Mouse (Mus musculus) intestine, embryonic 14.5 days (tissue): ENCODE measurements around the gene Tmem200c. TPM values are rescaled to one million over a fixed set of nuclear protein-coding genes. Genes with fewer than 3 reads are reported as not detected.

Experiments
- ATAC-seq: fragments of 200-750 bp; cut with Nextera tagmentation; replicated peaks from 2 replicates; pipeline ENCODE4 v1.8.0; 2017; ENCODE audit warnings: low read depth, moderate number of reproducible peaks, moderate TSS enrichment, moderate library complexity; ENCODE audit not compliant: low FRiP score, low TSS enrichment
- DNase-seq: peaks from one replicate; pipeline ENCODE4 v3.0.0-alpha.2; 2018; ENCODE audit warnings: low spot score
- H3K27ac ChIP-seq: fragments of 300-500 bp; sonication (generic); 2 replicates; pipeline ENCODE4 v1.5.1; 2014; ENCODE audit warnings: low read depth, mild to moderate bottlenecking, control low read depth
- H3K27me3 ChIP-seq: fragments of 300-500 bp; sonication (generic); replicated peaks from 2 replicates; pipeline ENCODE4 v1.6.1; 2014; ENCODE audit warnings: low read length, control low read depth; ENCODE audit not compliant: control insufficient read depth, insufficient read depth
- H3K36me3 ChIP-seq: fragments of 300-500 bp; sonication (generic); 2 replicates; pipeline ENCODE4 v1.6.1; 2014; ENCODE audit warnings: low read length, control low read depth; ENCODE audit not compliant: control insufficient read depth, insufficient read depth
- H3K4me1 ChIP-seq: fragments of 300-500 bp; sonication (generic); replicated peaks from 2 replicates; pipeline ENCODE4 v1.6.1; 2014; ENCODE audit warnings: low read length, control low read depth, mixed read lengths; ENCODE audit not compliant: control insufficient read depth, insufficient read depth
- H3K4me2 ChIP-seq: fragments of 300-500 bp; sonication (generic); 2 replicates; pipeline ENCODE4 v1.6.1; 2014; ENCODE audit warnings: low read length
- H3K4me3 ChIP-seq: fragments of 300-500 bp; sonication (generic); 2 replicates; pipeline ENCODE4 v1.5.1; 2014; ENCODE audit warnings: low read depth, low read length, control low read depth, mixed read lengths
- H3K9ac ChIP-seq: fragments of 300-500 bp; sonication (generic); 2 replicates; pipeline ENCODE4 v1.6.1; 2014; ENCODE audit warnings: mild to moderate bottlenecking, low read length
- H3K9me3 ChIP-seq: fragments of 300-500 bp; sonication (generic); 2 replicates; pipeline ENCODE4 v1.6.1; 2016; ENCODE audit warnings: low read length, control low read depth; ENCODE audit not compliant: control insufficient read depth
- WGBS: fragments of 180-500 bp; shearing (Covaris S2); extraction: QIAGEN DNeasy Blood & Tissue Kit; methylation state at CpG from one replicate; pipeline ENCODE4 v1.1.7; 2014; 5-methylcytosine and 5-hydroxymethylcytosine counted together
- polyA plus RNA-seq: library from polyadenylated mRNA; unstranded; fragments of >200 nt; fragmentation: Nextera tagmentation; extraction: Ambion mirVana; gene quantifications from 2 replicates; pipeline ENCODE4 v1.2.1, GENCODE M21; 2014

Tmem200c gene
- polyA plus RNA-seq, 1 experiment from 2014 or later = 0.53 TPM

DNA sequence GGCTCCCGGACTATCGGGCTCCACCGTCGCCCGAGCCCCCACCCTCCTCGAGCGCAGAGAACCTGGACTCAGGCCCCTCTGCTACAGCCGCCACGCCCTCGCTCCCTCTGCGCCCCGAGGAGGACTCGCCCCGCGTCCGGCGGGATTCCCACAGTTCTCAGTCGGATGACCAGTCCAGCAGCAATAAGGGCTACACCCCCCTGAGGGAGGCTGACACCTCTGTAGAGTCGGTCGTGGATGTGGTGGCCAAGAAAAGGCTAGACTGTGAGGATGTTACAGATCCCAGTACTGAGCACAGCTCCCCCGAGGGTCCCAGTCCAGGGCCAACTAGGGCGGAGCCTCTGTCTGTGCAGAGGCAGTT, 15.4 kb downstream of the Tmem200c start:
- Histone ChIP-seq H3K9ac (peak overlapping the region; percentile 48), H3K4me2 (peak overlapping the region; percentile 99), H3K4me1 (peaks cover 19% of the 10 kb centered on the region), H3K36me3 (no peaks in the 10 kb centered on the region), H3K9me3 (no peaks in the 10 kb centered on the region), H3K4me3 (peak overlapping the region; percentile 56), H3K27ac (no peak overlapping the region), H3K27me3 (peaks cover 31% of the 10 kb centered on the region)
- DNase-seq (peak; percentile 69), ATAC-seq (no peak)
- 2% methylated on average over 22 of the region's 22 CpGs for WGBS

DNA sequence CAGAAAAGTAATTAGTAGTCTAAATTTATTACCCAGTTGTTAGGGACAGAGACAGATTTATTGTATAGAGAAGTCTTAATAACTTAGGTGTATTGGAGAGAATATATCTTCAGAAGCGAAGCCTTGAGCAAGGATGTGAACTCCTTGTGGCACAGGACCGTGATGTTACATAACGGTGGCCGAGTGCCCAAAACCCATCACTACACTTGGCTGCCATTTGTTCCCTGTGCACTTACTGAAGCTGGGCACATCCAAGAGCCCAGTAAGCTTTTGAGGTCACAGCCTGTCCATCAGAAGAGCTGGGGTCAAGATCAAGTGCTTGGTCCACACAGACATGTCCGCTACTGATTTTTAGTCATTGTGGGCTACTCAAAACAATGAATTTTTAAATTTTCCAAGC, 19.5 kb downstream of the Tmem200c start:
- WGBS = 89% methylated on average over 5 of the region's 5 CpGs
- H3K27ac ChIP-seq = no peak overlapping the region
- DNase-seq = no peak
- H3K4me3 ChIP-seq = no peak overlapping the region
- H3K9ac ChIP-seq = no peak overlapping the region
- no peaks in the 10 kb centered on the region for H3K36me3 ChIP-seq
- no peaks in the 10 kb centered on the region for H3K9me3 ChIP-seq
- H3K4me2 ChIP-seq = no peak overlapping the region
- no peak for ATAC-seq
- no peaks in the 10 kb centered on the region for H3K27me3 ChIP-seq
- H3K4me1 ChIP-seq = peaks cover under 1% of the 10 kb centered on the region; the same call in 1 of the 2 replicates

GRCm38 (mm10) chr17:68848739-68849138, 22.3 kb downstream of the Tmem200c start:
- DNase-seq = no peak
- Histone ChIP-seq H3K27me3 (no peaks in the 10 kb centered on the region), H3K4me3 (no peak overlapping the region), H3K36me3 (no peaks in the 10 kb centered on the region), H3K9ac (no peak overlapping the region), H3K27ac (no peak overlapping the region), H3K9me3 (no peaks in the 10 kb centered on the region), H3K4me2 (no peak overlapping the region), H3K4me1 (no peaks in the 10 kb centered on the region)
- whole genome bisulfite sequencing = 73% methylated on average over 6 of the region's 6 CpGs
- ATAC-seq = no peak

DNA sequence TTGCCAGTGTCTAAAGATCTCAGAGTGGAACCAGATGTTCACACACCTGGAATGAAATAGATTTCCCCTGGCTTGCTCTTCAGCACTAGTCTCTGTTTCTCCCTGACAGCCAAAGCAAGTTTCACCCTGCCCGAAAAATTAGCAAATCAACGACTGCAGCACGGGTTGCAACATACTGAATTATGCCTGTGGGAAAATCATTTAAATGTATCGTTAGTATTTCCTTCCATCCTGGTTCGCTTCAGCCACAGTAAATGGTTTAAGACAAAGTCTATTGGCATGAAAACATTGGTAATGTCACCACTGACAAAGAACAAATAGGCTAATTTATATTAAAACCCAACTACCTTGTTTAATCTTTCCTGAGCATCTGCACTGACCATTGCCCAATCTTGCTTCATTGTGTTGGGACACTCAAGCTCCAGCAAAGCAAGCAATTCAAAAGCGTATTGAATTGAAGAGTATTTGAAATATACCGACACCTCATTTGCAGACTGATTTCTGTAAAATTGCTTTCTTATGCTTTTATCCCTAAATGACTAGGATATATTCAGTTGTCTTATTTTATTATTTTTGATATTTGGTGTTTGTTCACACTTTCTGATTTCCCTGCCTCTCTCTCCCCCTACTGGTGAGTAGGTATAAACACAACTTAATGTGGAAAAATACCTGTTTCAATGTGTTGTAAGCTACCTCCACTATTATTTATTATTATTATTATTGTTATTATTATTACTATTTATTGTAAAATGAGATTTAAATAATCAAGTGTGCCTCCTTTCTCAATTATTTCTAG, 25.9 kb downstream of the Tmem200c start:
- DNase-seq = no peak
- Histone ChIP-seq H3K27ac (no peak overlapping the region), H3K4me2 (no peak overlapping the region), H3K9ac (no peak overlapping the region), H3K4me3 (no peak overlapping the region), H3K36me3 (no peaks in the 10 kb centered on the region), H3K27me3 (no peaks in the 10 kb centered on the region), H3K4me1 (no peaks in the 10 kb centered on the region), H3K9me3 (no peaks in the 10 kb centered on the region)
- ATAC-seq = no peak
- WGBS = 76% methylated on average over 7 of the region's 7 CpGs

- no peak overlapping the region for H3K4me2 ChIP-seq
- H3K9ac ChIP-seq = no peak overlapping the region
- no peaks in the 10 kb centered on the region for H3K9me3 ChIP-seq
- H3K27ac ChIP-seq = no peak overlapping the region
- no peaks in the 10 kb centered on the region for H3K4me1 ChIP-seq
- no peak for DNase-seq
- WGBS = 81% methylated on average over 3 of the region's 3 CpGs
- H3K36me3 ChIP-seq = no peaks in the 10 kb centered on the region
- ATAC-seq = no peak
- no peaks in the 10 kb centered on the region for H3K27me3 ChIP-seq
- no peak overlapping the region for H3K4me3 ChIP-seq
Measured at GRCm38 (mm10) chr17:68864175-68864574, 37.8 kb downstream of the Tmem200c start.

DNA sequence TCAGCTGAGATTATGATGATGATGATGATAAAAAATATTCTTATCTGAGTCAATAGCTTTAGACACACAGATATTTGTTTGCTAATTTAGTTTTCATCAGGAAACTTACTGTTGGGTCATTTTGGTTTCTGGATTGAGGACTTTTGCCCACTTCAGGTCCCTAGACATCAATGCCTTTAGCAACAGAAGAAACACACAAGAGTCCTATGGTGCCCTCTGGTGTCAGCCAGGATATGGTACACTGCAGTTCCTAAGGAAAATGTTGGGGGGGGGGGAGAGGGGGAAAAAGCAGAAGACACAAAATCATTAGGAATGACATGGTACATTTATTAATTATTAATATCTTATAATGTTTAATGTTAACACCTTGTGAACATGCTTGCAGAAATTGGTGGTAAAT, 42.0 kb downstream of the Tmem200c start:
- no peak overlapping the region for H3K4me2 ChIP-seq
- H3K27me3 ChIP-seq = no peaks in the 10 kb centered on the region
- no peaks in the 10 kb centered on the region for H3K36me3 ChIP-seq
- no peaks in the 10 kb centered on the region for H3K4me1 ChIP-seq
- no peak overlapping the region for H3K4me3 ChIP-seq
- no peak for ATAC-seq
- no peaks in the 10 kb centered on the region for H3K9me3 ChIP-seq
- no peak overlapping the region for H3K9ac ChIP-seq
- H3K27ac ChIP-seq = no peak overlapping the region
- DNase-seq = no peak

- Histone ChIP-seq H3K4me3 (no peak overlapping the region), H3K27ac (no peak overlapping the region), H3K4me1 (no peaks in the 10 kb centered on the region), H3K36me3 (no peaks in the 10 kb centered on the region), H3K4me2 (no peak overlapping the region), H3K9me3 (no peaks in the 10 kb centered on the region), H3K9ac (no peak overlapping the region), H3K27me3 (no peaks in the 10 kb centered on the region)
- WGBS = 70% methylated on average over 8 of the region's 8 CpGs
- DNase-seq (no peak), ATAC-seq (no peak)
Measured at GRCm38 (mm10) chr17:68874021-68874420, 47.6 kb downstream of the Tmem200c start.

DNA sequence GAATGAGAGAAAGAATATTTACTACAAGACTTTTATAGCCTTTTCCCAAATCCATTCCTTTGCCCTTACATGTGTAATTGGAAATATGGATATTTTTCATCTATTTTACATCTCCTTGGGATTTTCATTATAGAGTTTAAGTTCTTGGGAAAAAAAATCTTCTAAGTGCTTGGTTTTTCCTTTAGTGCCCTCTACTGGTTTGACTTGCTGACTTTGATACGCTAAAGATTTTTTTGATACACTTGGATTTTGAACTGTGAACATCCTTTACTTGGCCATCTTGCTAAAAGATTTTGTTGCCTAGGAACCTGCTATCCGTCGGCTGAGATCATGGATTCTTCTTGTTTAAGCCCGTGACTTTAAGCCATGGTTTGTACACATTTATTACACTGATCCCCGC, 48.8 kb downstream of the Tmem200c start:
- Histone ChIP-seq H3K9ac (no peak overlapping the region), H3K27ac (no peak overlapping the region)
- no peak for DNase-seq

DNA sequence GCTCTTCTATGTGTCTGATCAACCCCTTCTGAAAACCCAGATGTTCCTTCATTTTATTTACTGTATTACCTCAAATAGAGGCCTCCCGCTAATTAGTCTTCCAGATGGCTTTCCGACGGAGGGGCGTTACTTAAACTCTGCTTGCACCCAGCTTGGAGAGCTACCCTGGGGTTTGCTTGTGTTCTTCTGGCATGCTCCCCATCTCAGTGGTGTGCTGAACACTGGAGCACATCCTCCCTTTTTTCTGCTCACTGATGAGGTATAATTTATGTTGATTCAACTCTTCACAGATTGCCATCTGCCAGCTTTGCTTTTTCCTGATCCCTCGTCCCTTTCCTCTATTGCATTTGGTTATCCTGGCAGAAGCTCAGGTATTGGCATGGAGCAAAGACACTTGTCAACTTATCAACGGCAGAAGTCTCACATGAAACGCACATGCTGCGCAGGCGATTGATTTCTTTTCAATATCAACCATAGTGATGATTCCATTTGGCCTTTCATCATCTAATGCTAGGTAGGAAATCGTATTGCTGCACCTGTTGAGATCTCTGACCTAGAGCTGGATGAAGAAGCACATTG, 49.6 kb downstream of the Tmem200c start:
- DNase-seq (no peak), ATAC-seq (no peak)
- no peak overlapping the region for H3K9ac ChIP-seq
- no peaks in the 10 kb centered on the region for H3K36me3 ChIP-seq
- H3K4me3 ChIP-seq = no peak overlapping the region
- no peaks in the 10 kb centered on the region for H3K4me1 ChIP-seq
- H3K27me3 ChIP-seq = no peaks in the 10 kb centered on the region
- no peaks in the 10 kb centered on the region for H3K9me3 ChIP-seq
- no peak overlapping the region for H3K4me2 ChIP-seq
- no peak overlapping the region for H3K27ac ChIP-seq
- 82% methylated on average over 10 of the region's 10 CpGs for WGBS

More for the DNA sequence above, 48.8 kb downstream of the Tmem200c start:
- H3K36me3 ChIP-seq = no peaks in the 10 kb centered on the region
- no peak overlapping the region for H3K4me2 ChIP-seq
- WGBS = 64% methylated on average over 5 of the region's 5 CpGs
- H3K27me3 ChIP-seq = no peaks in the 10 kb centered on the region
- H3K4me3 ChIP-seq = no peak overlapping the region
- no peaks in the 10 kb centered on the region for H3K4me1 ChIP-seq
- no peaks in the 10 kb centered on the region for H3K9me3 ChIP-seq
- no peak for ATAC-seq
